Comparison of ENCODE assay signal across 18 mouse cellular contexts in the genomic region with DNA sequence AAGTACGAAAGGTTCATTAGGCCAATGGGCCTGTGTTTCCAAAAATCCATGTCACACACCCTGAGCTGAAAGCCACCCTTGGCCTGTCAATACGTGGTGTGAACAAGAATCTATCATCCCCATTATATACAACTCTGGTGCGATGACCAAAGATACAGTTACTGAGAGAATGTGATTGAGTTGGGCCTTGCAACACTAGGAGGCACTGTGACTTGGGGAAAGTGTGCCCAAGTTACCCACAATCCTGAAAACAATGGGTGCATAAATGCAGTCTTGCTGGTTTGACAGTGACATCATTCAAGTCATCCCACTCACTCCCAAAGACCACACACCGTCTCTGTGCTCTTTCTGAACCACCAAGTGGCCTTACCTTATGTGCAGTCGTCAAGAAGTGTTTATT. TPM values are rescaled to one million over a fixed set of nuclear protein-coding genes. Genes with fewer than 3 reads are reported as not detected.
"Had no signal": no experiment of that assay in that cellular context is flagged by ENCODE, and none has a peak within 500 bp of the region (broad histone marks: within the 10 kb centered on the region; RNA-seq: fewer than 3 reads in every experiment).

No protein-coding gene starts in this region.

- H3K27me3 ChIP-seq: limb, embryonic 13.5 days; liver, embryonic 15.5 days; midbrain, embryonic 13.5 days; stomach, embryonic 15.5 days had no signal

- H3K4me3 ChIP-seq: limb, embryonic 13.5 days; liver, embryonic 15.5 days; midbrain, embryonic 13.5 days; stomach, embryonic 15.5 days had no signal

- ATAC-seq: midbrain, embryonic 13.5 days had no signal

- H3K27ac ChIP-seq: limb, embryonic 13.5 days; liver, embryonic 15.5 days; midbrain, embryonic 13.5 days; stomach, embryonic 15.5 days had no signal

- DNase-seq: kidney, adult 8-10 months; kidney, postnatal 14 days; layer of hippocampus, postnatal 36 days; left cerebral cortex, postnatal 4 days; lung, embryonic 14.5 days; lung, postnatal 14 days; right cerebral cortex, postnatal 14 days; thymus, postnatal 36 days had no signal

- H3K9me3 ChIP-seq: limb, embryonic 13.5 days; liver, embryonic 15.5 days; midbrain, embryonic 13.5 days; stomach, embryonic 15.5 days had no signal

- H3K9ac ChIP-seq: limb, embryonic 13.5 days; liver, embryonic 15.5 days; lung, embryonic 14.5 days; midbrain, embryonic 13.5 days; stomach, embryonic 15.5 days had no signal

- H3K4me2 ChIP-seq: limb, embryonic 13.5 days; liver, embryonic 15.5 days; lung, embryonic 14.5 days; midbrain, embryonic 13.5 days; stomach, embryonic 15.5 days had no signal

- H3K36me3 ChIP-seq: liver, embryonic 15.5 days; stomach, embryonic 15.5 days had no signal

RNA-seq across cellular contexts. Expression of a gene that starts 38.2 kb away (rescaled TPM):
- total RNA-seq: layer of hippocampus, postnatal 36 days; left cerebral cortex, postnatal 4 days; liver, adult 2 months; midbrain, postnatal 0 days had no signal
- polyA plus RNA-seq: large intestine, adult 2 months; liver, adult 2 months; liver, embryonic 15.5 days; lung, embryonic 14.5 days; neural tube, embryonic 14.5 days; spleen, adult 2 months; stomach, embryonic 15.5 days; thymus, postnatal 0 days had no signal
